Mouse (Mus musculus) stomach, embryonic 14.5 days (tissue): ENCODE measurements around the gene Gm16223. TPM values are rescaled to one million over a fixed set of nuclear protein-coding genes. Genes with fewer than 3 reads are reported as not detected.

Source experiments
- ATAC-seq: fragments of 200-750 bp; cut with Nextera tagmentation; 2 replicates; pipeline ENCODE4 v1.8.0; 2017; ENCODE audit warnings: low read depth, moderate TSS enrichment; ENCODE audit not compliant: insufficient number of reproducible peaks, insufficient read depth, low FRiP score
- H3K27ac ChIP-seq: fragments of 300-500 bp; sonication (generic); 2 replicates; pipeline ENCODE4 v1.5.1; 2014; ENCODE audit warnings: mild to moderate bottlenecking, low read length, moderate library complexity, mixed read lengths
- H3K27me3 ChIP-seq: fragments of 300-500 bp; sonication (generic); 2 replicates; pipeline ENCODE4 v1.6.1; 2014; ENCODE audit warnings: low read length, control low read depth, mixed read lengths; ENCODE audit not compliant: control insufficient read depth, insufficient read depth
- H3K36me3 ChIP-seq: fragments of 300-500 bp; sonication (generic); 2 replicates; pipeline ENCODE4 v1.6.1; 2014; ENCODE audit warnings: mild to moderate bottlenecking, control low read depth, low read length, moderate library complexity, mixed read lengths; ENCODE audit not compliant: control insufficient read depth, insufficient read depth
- H3K4me1 ChIP-seq: fragments of 300-500 bp; sonication (generic); 2 replicates; pipeline ENCODE4 v1.6.1; 2014; ENCODE audit warnings: low read length, control low read depth, mixed read lengths; ENCODE audit not compliant: control insufficient read depth, insufficient read depth
- H3K4me2 ChIP-seq: fragments of 300-500 bp; sonication (generic); replicated peaks from 2 replicates; pipeline ENCODE4 v1.6.1; 2014; ENCODE audit warnings: low read depth, low read length, control low read depth
- H3K4me3 ChIP-seq: fragments of 300-500 bp; sonication (generic); 2 replicates; pipeline ENCODE4 v1.5.1; 2014; ENCODE audit warnings: low read depth, low read length, control low read depth
- H3K9ac ChIP-seq: fragments of 300-500 bp; sonication (generic); replicated peaks from 2 replicates; pipeline ENCODE4 v1.6.1; 2014; ENCODE audit warnings: low read depth, mild to moderate bottlenecking, control low read depth, low read length, moderate library complexity, mixed read lengths
- H3K9me3 ChIP-seq: fragments of 300-500 bp; sonication (generic); 2 replicates; pipeline ENCODE4 v1.6.1; 2016; ENCODE audit warnings: low read depth, low read length, control low read depth; ENCODE audit not compliant: control insufficient read depth
- WGBS: fragments of 180-500 bp; shearing (Covaris S2); extraction: QIAGEN DNeasy Blood & Tissue Kit; methylation state at CpG from one replicate; pipeline ENCODE4 v1.1.7; 2014; 5-methylcytosine and 5-hydroxymethylcytosine counted together
- polyA plus RNA-seq: library from polyadenylated mRNA; unstranded; fragments of >200 nt; fragmentation: Nextera tagmentation; extraction: Ambion mirVana; gene quantifications from 2 replicates; pipeline ENCODE4 v1.2.1, GENCODE M21; 2014

Gene Gm16223
- polyA plus RNA-seq, 1 experiment from 2014 or later: not detected

DNA sequence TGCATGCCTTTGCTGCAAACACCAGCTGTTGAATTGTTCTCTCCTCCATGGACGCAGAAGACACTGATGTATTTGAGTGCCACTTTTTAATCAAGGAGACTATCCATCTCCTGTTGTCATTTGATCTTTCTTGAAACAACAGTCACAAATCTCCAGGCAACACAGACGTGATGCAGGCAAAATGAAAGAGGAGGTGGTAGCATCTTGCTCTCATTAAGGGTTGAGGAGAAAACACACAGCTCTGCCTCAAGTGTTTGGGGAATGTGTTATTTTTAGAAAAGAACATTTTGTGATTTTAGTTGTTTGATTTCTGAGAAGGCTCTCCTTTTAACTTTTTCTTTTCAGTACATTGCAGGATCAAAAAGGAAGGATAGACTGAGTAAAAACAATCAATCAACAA lies 107.7 kb downstream of the Gm16223 start:
- Histone ChIP-seq H3K27me3 (no peaks in the 10 kb centered on the region), H3K4me2 (no peak overlapping the region), H3K4me3 (no peak overlapping the region), H3K27ac (no peak overlapping the region), H3K9me3 (no peaks in the 10 kb centered on the region), H3K9ac (no peak overlapping the region), H3K4me1 (no peaks in the 10 kb centered on the region), H3K36me3 (no peaks in the 10 kb centered on the region)
- 45% methylated on average over 2 of the region's 2 CpGs for WGBS
- ATAC-seq: no peak

DNA sequence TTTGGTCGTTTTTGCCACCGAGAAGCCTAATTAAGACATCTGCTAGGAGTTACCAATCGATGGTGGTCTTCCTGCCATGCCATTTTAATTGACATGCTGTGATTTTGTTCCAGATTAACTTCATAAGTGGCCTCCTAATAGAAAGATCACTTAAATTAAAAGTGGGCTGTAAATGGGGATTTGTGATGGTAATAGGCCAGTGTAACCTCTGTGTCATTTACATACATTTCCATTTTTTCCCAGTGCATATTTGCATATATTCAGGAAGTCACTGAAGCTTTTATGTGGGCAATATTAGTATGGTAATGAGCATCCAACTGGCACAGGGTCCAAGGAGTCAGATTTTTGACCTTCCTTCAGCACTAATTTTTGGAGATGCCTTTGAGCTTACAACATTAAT lies 130.7 kb downstream of the Gm16223 start:
- WGBS: 70% methylated on average over 3 of the region's 3 CpGs
- ATAC-seq: no peak
- Histone ChIP-seq H3K9ac (no peak overlapping the region), H3K4me3 (no peak overlapping the region), H3K27me3 (no peaks in the 10 kb centered on the region), H3K27ac (no peak overlapping the region), H3K36me3 (no peaks in the 10 kb centered on the region), H3K4me2 (no peak overlapping the region), H3K4me1 (no peaks in the 10 kb centered on the region), H3K9me3 (no peaks in the 10 kb centered on the region)

DNA sequence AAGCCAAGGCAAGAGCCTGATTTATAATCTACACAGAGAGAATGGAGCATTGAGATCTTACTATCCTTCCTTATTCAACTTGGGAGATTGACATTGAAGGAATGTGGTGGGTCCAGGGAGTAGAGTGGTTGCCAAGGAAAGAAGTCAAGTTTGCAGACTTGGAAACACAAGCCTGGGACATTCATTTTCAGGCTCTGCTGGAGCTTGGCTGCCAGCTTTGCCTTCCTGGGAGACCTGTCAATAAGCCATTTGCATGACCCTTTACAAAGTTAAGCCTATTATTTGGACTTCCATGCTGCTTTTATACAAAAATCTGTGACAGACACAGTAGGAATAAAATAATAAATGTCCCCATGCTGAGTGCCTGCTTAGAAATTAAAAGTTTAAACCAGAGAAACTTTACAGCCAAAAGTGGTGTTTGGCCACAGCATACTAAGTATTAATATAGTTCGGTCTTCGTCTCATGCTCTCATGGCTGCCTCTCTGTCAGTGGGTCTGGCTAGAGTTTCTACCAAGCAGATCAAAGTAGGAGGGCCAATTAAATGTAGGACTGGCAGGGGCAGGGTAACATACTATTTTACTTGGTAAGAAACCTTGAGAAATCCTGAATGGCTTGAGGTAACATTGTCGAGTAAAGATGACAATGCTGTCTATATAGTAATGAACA lies 139.8 kb downstream of the Gm16223 start:
- Histone ChIP-seq H3K4me3 (no peak overlapping the region), H3K4me2 (no peak overlapping the region), H3K27me3 (no peaks in the 10 kb centered on the region), H3K36me3 (no peaks in the 10 kb centered on the region), H3K9me3 (no peaks in the 10 kb centered on the region), H3K27ac (no peak overlapping the region), H3K4me1 (no peaks in the 10 kb centered on the region), H3K9ac (no peak overlapping the region)
- no peak for ATAC-seq
- WGBS: 88% methylated on average over 3 of the region's 3 CpGs

DNA sequence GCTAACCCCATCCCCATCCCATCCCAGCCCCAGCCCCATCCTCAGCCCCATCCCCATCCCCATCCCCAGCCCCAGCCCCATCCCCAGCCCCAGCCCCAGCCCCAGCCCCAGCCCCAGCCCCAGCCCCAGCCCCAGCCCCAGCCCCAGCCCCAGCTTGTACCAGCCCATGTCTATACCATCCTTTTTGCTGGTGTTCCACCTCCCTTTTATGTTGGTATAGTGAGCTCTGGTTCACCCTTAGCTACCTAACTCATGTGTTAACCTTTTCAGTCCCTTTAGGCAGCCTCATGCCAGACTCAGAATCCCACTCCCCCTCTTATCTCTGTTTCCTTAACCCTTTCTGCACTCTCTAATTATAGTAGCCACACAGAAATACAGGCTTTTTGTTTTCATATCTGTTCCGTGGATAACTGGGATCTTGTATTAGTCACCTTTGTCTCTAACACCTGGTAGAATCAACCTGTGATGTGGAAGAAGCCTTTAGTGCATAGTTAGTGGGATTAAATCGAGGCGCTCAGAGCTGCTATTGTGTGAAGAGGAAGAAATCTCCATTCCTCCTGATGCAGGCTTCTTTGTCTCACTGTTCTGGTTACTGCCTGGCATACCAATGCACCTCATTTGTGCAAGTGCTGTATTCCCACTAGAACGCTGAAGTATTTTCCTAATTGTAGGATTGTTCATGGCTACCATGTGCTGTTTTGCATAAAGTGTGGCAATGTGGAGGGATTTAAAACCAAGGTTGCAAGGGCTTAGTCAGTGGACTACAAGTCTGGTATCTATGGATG lies 144.0 kb downstream of the Gm16223 start:
- no peaks in the 10 kb centered on the region for H3K36me3 ChIP-seq
- H3K9me3 ChIP-seq: no peaks in the 10 kb centered on the region
- H3K27me3 ChIP-seq: no peaks in the 10 kb centered on the region

DNA sequence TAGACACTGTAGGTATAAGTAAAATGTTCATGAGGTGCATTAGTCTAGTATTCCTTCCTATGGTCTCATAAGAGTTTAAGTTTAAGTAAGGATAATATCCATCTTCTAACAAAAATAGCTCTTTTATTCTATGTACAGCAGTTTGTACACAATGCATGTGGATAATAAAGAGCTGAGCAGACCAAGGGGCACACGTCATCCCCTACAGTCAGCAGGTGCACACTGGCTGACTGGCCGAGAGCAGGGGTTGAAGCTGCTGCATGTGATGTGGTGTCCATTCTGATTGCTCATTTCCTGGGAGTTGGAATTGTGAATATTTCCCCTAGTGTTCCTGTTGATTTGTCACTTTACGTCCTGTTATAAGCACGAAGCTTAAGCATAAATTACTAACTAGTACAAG lies 144.6 kb downstream of the Gm16223 start:
- H3K36me3 ChIP-seq: no peaks in the 10 kb centered on the region
- no peak overlapping the region for H3K4me3 ChIP-seq
- no peak overlapping the region for H3K9ac ChIP-seq
- no peak overlapping the region for H3K27ac ChIP-seq
- WGBS: 82% methylated on average over 4 of the region's 4 CpGs
- H3K27me3 ChIP-seq: no peaks in the 10 kb centered on the region
- no peak overlapping the region for H3K4me2 ChIP-seq
- no peaks in the 10 kb centered on the region for H3K9me3 ChIP-seq
- H3K4me1 ChIP-seq: no peaks in the 10 kb centered on the region
- no peak for ATAC-seq

More for the DNA sequence above, 144.0 kb downstream of the Gm16223 start:
- H3K4me1 ChIP-seq: no peaks in the 10 kb centered on the region
- H3K4me2 ChIP-seq: no peak overlapping the region
- no peak overlapping the region for H3K9ac ChIP-seq
- 66% methylated on average over 4 of the region's 4 CpGs for WGBS
- no peak overlapping the region for H3K27ac ChIP-seq
- no peak overlapping the region for H3K4me3 ChIP-seq
- no peak for ATAC-seq

DNA sequence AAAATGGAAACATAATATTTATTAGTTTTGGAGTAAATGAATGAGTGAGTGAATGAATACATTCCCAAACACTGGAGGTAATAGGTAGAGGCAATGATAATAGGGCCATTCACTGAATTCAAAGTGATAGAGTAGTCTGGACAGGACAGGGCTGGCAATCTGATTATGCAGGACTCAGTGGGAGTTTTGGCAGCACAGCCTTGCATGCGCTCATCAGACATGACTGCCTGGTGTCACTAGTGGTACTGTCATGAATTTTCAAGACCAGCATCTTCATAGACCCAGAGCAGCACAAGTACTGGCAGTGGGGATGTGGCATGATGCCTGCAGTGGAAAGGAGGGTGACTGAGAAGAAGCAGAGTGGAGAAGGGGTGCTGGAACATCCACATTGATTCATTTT lies 157.1 kb downstream of the Gm16223 start:
- H3K9ac ChIP-seq: no peak overlapping the region
- H3K4me2 ChIP-seq: no peak overlapping the region
- no peaks in the 10 kb centered on the region for H3K9me3 ChIP-seq
- H3K4me3 ChIP-seq: no peak overlapping the region
- no peaks in the 10 kb centered on the region for H3K27me3 ChIP-seq
- 85% methylated on average over 1 of the region's 1 CpGs for WGBS
- no peak for ATAC-seq
- no peaks in the 10 kb centered on the region for H3K36me3 ChIP-seq
- no peak overlapping the region for H3K27ac ChIP-seq
- H3K4me1 ChIP-seq: no peaks in the 10 kb centered on the region

DNA sequence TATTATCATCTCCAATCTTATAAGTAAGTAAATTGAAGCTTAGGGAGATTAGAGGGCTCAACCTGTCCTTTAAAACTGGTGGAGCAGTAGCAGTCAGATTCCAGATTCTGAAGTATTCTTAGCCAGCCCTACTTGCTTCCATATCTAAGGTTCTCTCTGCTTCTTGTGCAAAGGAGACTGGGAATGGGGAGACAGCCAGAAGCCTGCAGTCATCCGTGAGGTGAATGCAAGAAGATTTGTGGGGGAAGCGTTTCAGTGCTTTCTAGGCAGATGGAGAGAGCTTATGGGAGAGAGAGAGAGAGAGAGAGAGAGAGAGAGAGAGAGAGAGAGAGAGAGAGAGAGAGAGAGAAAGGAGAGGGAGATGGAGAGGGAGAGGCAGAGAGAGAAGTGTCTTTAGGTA lies 160.9 kb downstream of the Gm16223 start:
- no peaks in the 10 kb centered on the region for H3K4me1 ChIP-seq
- no peaks in the 10 kb centered on the region for H3K27me3 ChIP-seq
- WGBS: 69% methylated on average over 2 of the region's 2 CpGs
- H3K27ac ChIP-seq: no peak overlapping the region
- H3K4me2 ChIP-seq: no peak overlapping the region
- no peaks in the 10 kb centered on the region for H3K9me3 ChIP-seq
- no peaks in the 10 kb centered on the region for H3K36me3 ChIP-seq
- no peak overlapping the region for H3K4me3 ChIP-seq
- ATAC-seq: no peak
- H3K9ac ChIP-seq: no peak overlapping the region

DNA sequence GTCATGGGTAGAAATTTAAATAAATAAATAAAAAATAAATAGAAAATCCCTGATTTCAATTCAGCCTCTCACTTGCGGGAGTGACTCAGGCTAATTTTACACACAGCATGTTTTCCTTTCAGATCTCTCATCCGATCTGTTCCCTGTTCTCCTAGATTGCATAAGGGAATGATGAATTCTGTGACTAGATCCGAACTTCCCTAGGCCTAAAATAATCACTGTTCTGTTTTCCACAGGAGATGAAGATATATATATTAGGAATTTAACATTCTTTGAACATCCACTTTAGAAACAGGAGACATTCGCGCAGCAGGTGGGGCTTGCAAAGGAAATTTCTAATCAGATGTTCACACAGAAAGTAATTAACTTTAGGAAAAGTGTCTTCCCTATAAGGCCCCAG lies 171.5 kb downstream of the Gm16223 start:
- ATAC-seq: no peak
- no peak overlapping the region for H3K27ac ChIP-seq
- 82% methylated on average over 5 of the region's 5 CpGs for WGBS
- no peak overlapping the region for H3K4me3 ChIP-seq
- no peak overlapping the region for H3K4me2 ChIP-seq
- H3K9ac ChIP-seq: no peak overlapping the region
- H3K27me3 ChIP-seq: no peaks in the 10 kb centered on the region
- no peaks in the 10 kb centered on the region for H3K4me1 ChIP-seq
- H3K36me3 ChIP-seq: no peaks in the 10 kb centered on the region
- H3K9me3 ChIP-seq: no peaks in the 10 kb centered on the region
